Mouse (Mus musculus) kidney, adult 11 months (tissue): ENCODE results near the gene Trappc3.

Source experiments
- DNase-seq: peaks from one replicate; pipeline ENCODE4 v3.0.0; 2022

Trappc3 gene

DNA sequence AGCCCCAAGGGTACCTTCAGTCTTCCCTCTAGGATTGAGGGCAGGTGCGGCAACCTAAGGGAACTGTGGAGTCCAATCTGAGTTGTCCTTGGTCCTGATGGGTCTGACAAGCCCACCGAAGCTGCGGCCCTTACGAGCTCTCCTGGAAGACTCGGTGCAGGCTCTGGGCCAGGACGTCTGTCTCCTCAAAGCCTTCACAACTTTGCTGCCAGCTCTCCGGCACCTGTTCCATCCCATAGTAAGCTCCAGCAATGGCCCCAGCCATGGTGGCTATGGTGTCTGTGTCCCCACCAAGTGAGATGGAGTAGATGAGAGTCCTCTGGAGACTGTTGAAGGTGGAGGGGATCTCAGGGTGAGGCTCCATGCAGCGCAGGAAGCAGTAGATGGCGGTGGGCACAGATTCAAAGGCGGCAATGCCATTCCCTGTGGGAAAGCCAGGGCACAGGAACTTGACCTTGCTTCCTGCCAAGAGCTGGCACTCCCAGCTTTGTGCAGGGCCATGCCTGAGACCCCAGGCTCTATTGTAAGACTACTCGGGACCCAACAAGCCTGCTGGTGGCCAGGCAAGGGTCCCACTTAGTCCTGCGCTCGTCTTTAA is 54.4 kb downstream of the Trappc3 start:
- DNase-seq = no peak

DNA sequence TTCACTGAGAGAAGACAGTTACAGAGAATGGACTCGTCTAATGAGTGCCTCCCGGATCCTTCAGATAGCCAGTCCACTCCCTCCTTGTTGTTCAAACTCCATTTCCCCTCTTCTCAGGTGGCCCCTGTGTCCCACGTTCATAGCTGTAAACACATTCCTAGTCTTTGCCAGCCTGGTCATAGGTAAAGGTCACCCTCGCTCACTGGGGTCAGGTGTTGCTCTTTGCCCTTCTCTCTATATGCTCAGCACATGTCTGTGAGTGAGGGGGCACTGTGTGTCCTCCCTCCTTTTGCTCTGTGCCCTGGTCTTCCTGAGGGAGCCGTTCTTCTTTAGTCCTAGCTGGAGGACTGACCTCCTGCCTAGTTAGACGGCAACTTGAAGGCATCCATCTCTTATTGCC is 57.7 kb downstream of the Trappc3 start:
- DNase-seq = no peak

DNA sequence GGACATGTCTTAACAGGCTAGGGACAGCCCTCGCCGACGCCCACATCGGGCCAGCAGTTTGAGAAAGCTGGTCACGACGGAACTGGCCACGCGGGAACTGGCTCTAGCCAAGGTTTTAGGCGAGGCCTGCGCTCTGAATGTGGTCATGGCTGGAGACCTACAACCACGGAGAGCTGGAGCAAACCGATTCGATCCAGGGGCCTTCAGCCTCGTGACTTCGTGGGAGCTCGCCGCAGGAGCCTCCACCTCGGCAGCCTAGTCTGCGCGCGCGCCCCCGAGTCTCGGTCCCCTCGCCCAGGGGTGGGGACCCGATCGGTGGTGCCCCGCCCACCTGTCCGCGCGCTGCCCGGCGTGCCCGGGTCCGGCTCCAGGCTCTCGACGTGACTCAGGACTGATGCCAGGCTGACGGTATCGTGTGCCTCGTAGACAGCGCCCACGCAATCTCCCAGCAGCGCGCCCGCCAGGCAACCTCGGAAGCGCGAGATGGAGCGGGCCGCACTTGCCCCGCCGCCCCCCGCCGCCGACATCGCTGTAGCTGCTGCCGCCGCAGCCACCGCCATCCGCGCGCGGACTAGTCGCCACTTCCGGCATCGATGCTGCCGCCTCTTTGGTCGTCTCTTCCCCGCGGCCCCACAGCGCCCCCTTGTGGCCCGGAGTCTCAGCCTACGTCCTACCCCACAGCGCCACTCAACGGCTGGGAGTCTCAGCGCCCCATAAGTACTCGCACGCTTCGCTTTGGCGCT is 59.2 kb downstream of the Trappc3 start, which contains the start of gene Adprhl2:
TSS of gene Adprhl2 (minus strand) at position 593 of the 743 bp plus-strand sequence.
- peak; percentile 93 for DNase-seq

DNA sequence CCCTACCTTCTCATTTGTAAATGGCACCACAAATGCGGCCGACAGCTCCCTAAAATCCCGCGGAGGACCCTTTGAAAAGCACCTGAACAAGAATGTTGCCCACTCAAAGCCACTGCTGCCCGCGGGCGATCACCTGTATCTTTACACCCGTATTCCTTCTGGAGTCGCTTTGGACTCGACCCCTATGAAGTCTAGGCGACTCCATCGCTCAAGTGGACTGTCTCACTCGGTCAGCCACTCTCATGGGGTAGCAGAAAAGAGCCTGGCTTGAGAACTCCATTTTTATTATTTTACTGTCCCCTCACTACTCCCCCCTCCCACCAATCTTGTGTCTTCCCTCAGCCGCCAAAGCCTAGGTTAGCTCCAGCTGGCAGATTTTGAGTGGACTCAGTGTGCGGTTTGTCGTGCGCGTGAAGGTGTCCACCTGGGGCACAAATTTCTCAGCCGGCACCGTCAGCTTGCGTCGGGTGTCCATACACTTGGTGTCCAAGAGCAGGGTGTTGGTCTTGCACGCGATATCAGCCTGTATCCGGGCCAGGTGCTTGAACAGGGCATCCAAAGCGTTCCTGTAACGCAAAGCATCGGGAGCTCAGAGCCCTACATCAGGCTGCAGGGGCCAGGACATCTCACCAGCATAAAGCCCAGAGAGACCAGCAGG is 59.9 kb downstream of the Trappc3 start:
- no peak for DNase-seq

DNA sequence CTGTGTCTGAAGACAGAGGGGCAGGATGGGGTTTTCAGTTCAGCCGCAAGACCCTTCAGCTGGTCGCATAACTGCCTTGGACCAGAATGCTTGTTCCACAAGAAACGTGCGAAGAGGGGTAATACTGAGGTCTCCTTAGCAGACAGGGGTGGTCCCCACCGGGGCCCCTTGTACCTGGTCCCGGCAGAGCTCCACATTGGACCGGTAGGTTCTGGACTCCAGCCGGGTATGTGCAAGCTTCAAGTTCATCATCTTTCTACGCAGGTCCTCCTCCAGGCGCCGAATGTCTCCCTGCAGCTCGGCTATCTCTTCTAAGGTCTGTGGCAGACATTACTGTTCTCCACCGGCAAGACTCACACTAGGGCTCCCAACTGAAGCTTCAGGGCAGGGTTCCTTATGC is 60.5 kb downstream of the Trappc3 start:
- DNase-seq = no peak

DNA sequence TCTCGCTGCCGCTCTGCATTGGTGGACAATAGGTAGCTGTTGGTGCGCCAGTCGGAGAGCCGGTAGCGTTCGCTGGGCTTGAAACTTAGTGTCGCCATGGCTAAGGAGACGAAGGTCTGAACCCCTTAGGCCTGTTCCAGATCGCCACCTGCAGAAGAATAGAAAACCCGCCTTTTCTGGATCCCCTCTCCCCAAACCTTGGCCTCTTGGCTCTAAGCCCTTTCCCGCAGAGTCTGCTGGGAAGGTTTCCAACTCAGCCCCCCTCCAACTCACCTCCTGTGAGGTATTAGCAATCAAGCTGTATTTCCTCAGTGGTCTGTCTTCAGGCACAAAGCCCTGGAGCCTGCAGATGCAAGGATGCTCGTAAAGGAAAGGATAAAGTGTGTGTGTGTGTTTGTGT is 62.7 kb downstream of the Trappc3 start:
- no peak for DNase-seq

DNA sequence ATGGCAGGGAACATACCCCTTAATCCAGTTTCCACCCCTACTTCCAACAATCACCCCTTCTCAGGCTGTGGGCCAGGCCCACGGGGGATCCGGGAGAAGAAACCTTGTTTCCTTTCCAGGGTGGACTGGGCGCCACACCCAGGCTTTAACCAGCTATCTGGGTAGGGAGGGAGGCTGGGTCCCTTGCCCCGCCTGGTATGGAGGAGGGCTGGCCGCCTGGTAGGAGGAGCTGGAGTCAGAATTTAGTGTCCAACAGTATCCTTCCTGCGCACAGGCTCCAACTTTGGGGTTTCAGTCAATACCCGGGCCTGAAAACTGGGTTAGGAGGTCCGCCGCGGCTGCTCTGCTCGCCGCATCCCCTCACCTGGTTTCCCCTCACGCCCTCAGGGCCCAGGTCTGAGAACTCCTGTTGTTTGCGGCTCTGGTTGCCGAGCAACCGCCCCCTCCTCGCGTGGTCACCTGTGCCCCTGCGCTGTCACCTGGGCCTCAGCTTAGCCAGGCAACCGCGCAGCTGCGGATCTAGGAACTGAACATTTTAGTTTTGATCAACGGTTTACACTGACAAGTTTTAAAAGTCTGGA is 63.2 kb downstream of the Trappc3 start, which contains the start of gene Tekt2:
TSS of gene Tekt2 (minus strand) at position 408 of the 581 bp plus-strand sequence.
- DNase-seq = no peak
